Mouse (Mus musculus) MEL (cell line): ENCODE results near the gene Prr3. TPM values are rescaled to one million over a fixed set of nuclear protein-coding genes. Genes with fewer than 3 reads are reported as not detected.

Experiments used
- DNase-seq: peaks from one replicate; pipeline ENCODE4 v3.0.0; 2011; ENCODE audit warnings: low read depth, low spot score
- H3K27ac ChIP-seq: 2 replicates; pipeline ENCODE4 v1.5.1; 2012; ENCODE audit warnings: low read depth, mild to moderate bottlenecking, control low read depth, low read length, moderate library complexity; ENCODE audit not compliant: control insufficient read depth
- H3K27me3 ChIP-seq, 2 experiments: fragments of 150-350 bp in 1 of 2; sonication (generic) in 1 of 2; 2 replicates each; pipeline ENCODE4 v1.6.1; 2012; ENCODE audit warnings: low read length in 2 of 2, mild to moderate bottlenecking in 2 of 2, improper control_type of control experiment in 1 of 2, moderate library complexity in 1 of 2; ENCODE audit not compliant: insufficient read depth in 2 of 2, control insufficient read depth in 1 of 2
- H3K36me3 ChIP-seq, 2 experiments: 2 replicates each; pipeline ENCODE4 v1.6.1; 2012 to 2014; ENCODE audit warnings: low read length in 2 of 2, improper control_type of control experiment in 1 of 2, inconsistent platforms in 1 of 2, mild to moderate bottlenecking in 1 of 2; ENCODE audit not compliant: insufficient read depth in 2 of 2, control insufficient read depth in 1 of 2
- H3K4me1 ChIP-seq, 2 experiments: fragments of 150-350 bp in 1 of 2; sonication (generic) in 1 of 2; 2 replicates each; pipeline ENCODE4 v1.6.1; 2012; ENCODE audit warnings: low read length in 2 of 2, improper control_type of control experiment in 1 of 2, mild to moderate bottlenecking in 1 of 2; ENCODE audit not compliant: insufficient read depth in 2 of 2, control insufficient read depth in 1 of 2
- H3K4me3 ChIP-seq, 2 experiments: fragments of 150-350 bp in 1 of 2; sonication (generic) in 1 of 2; 2 replicates each; pipeline ENCODE4 v1.5.1; 2012; ENCODE audit warnings: low read depth in 2 of 2, low read length in 2 of 2, mild to moderate bottlenecking in 2 of 2, moderate library complexity in 2 of 2, control low read depth in 1 of 2, improper control_type of control experiment in 1 of 2; ENCODE audit not compliant: control insufficient read depth in 1 of 2, insufficient read depth in 1 of 2
- H3K79me2 ChIP-seq: 2 replicates; pipeline ENCODE4 v1.6.1; 2012; ENCODE audit warnings: mild to moderate bottlenecking, low read length, moderate library complexity; ENCODE audit not compliant: control insufficient read depth, poor library complexity, insufficient read depth
- H3K9ac ChIP-seq: 2 replicates; pipeline ENCODE4 v1.6.1; 2012; ENCODE audit warnings: low read depth, mild to moderate bottlenecking, control low read depth, low read length, moderate library complexity; ENCODE audit not compliant: control insufficient read depth, poor library complexity, severe bottlenecking
- H3K9me3 ChIP-seq: fragments of 150-350 bp; sonication (generic); replicated peaks from 2 replicates; pipeline ENCODE4 v1.6.1; 2012; ENCODE audit warnings: mild to moderate bottlenecking, low read length, improper control_type of control experiment, moderate library complexity; ENCODE audit not compliant: insufficient read depth
- BHLHE40 ChIP-seq: IDR thresholded peaks from 2 replicates; pipeline ENCODE4 v1.6.1; 2012; ENCODE audit warnings: low read depth, mild to moderate bottlenecking, inconsistent platforms, low read length, improper control_type of control experiment, borderline replicate concordance
- CHD1 ChIP-seq: IDR thresholded peaks from 2 replicates; pipeline ENCODE4 v1.6.1; 2012; ENCODE audit warnings: low read depth, mild to moderate bottlenecking, inconsistent platforms, low read length, improper control_type of control experiment
- E2F4 ChIP-seq: IDR thresholded peaks from 2 replicates; pipeline ENCODE4 v1.6.1; 2011; ENCODE audit warnings: low read depth, low read length, improper control_type of control experiment, borderline replicate concordance
- EP300 ChIP-seq, 2 experiments: IDR thresholded peaks; 2 replicates each; pipeline ENCODE4 v1.6.1; 2011; ENCODE audit warnings: improper control_type of control experiment in 2 of 2, low read length in 2 of 2, low read depth in 1 of 2, mild to moderate bottlenecking in 1 of 2
- ETS1 ChIP-seq: IDR thresholded peaks from 2 replicates; pipeline ENCODE4 v1.6.1; 2012; ENCODE audit warnings: low read depth, mild to moderate bottlenecking, inconsistent platforms, low read length, improper control_type of control experiment, moderate library complexity
- GATA1 ChIP-seq: IDR thresholded peaks from 2 replicates; pipeline ENCODE4 v1.6.1; 2011; ENCODE audit warnings: low read depth, low read length, improper control_type of control experiment
- HCFC1 ChIP-seq: IDR thresholded peaks from 2 replicates; pipeline ENCODE4 v1.6.1; 2012; ENCODE audit warnings: low read depth, mild to moderate bottlenecking, inconsistent platforms, low read length, improper control_type of control experiment, moderate library complexity
- JUND ChIP-seq: IDR thresholded peaks from 2 replicates; pipeline ENCODE4 v1.6.1; 2011; ENCODE audit warnings: low read depth, mild to moderate bottlenecking, improper control_type of control experiment, low read length
- KAT2A ChIP-seq: conservative IDR thresholded peaks from 2 replicates; pipeline ENCODE4 v1.6.1; 2012; ENCODE audit warnings: low read depth, low read length, improper control_type of control experiment, inconsistent platforms
- MEF2A ChIP-seq: IDR thresholded peaks from 2 replicates; pipeline ENCODE4 v1.6.1; 2014; ENCODE audit warnings: low read depth, mild to moderate bottlenecking, inconsistent platforms, low read length, improper control_type of control experiment; ENCODE audit not compliant: poor library complexity, insufficient replicate concordance, severe bottlenecking; ENCODE audit errors: extremely low read depth
- MXI1 ChIP-seq: IDR thresholded peaks from 2 replicates; pipeline ENCODE4 v1.6.1; 2011; ENCODE audit warnings: mild to moderate bottlenecking, low read depth, low read length, improper control_type of control experiment
- MYB ChIP-seq: IDR thresholded peaks from 2 replicates; pipeline ENCODE4 v1.6.1; 2011; ENCODE audit warnings: mild to moderate bottlenecking, low read depth, low read length, improper control_type of control experiment
- POLR2A ChIP-seq, 2 experiments: IDR thresholded peaks; 2 replicates each; pipeline ENCODE4 v1.6.1; 2011 to 2012; ENCODE audit warnings: low read length in 2 of 2, mild to moderate bottlenecking in 2 of 2, control low read depth in 1 of 2, improper control_type of control experiment in 1 of 2, low read depth in 1 of 2, moderate library complexity in 1 of 2; ENCODE audit not compliant: control insufficient read depth in 1 of 2, insufficient read depth in 1 of 2, poor library complexity in 1 of 2
- POLR2AphosphoS2 ChIP-seq: IDR thresholded peaks from 2 replicates; pipeline ENCODE4 v1.6.1; 2011; ENCODE audit warnings: low read length, improper control_type of control experiment
- RAD21 ChIP-seq: IDR thresholded peaks from 2 replicates; pipeline ENCODE4 v1.6.1; 2011; ENCODE audit warnings: mild to moderate bottlenecking, low read depth, low read length, improper control_type of control experiment
- RCOR1 ChIP-seq: IDR thresholded peaks from 2 replicates; pipeline ENCODE4 v1.6.1; 2012; ENCODE audit warnings: low read depth, mild to moderate bottlenecking, inconsistent platforms, low read length, improper control_type of control experiment
- SIN3A ChIP-seq: IDR thresholded peaks from 2 replicates; pipeline ENCODE4 v1.6.1; 2012; ENCODE audit warnings: low read length, improper control_type of control experiment, inconsistent platforms
- SMC3 ChIP-seq: IDR thresholded peaks from 2 replicates; pipeline ENCODE4 v1.6.1; 2011; ENCODE audit warnings: low read depth, low read length, improper control_type of control experiment
- TAL1 ChIP-seq: IDR thresholded peaks from 2 replicates; pipeline ENCODE4 v1.6.1; 2012; ENCODE audit warnings: mild to moderate bottlenecking, inconsistent platforms, low read length, moderate library complexity, mixed read lengths
- TBP ChIP-seq: IDR thresholded peaks from 2 replicates; pipeline ENCODE4 v1.8.0; 2011; ENCODE audit warnings: low read depth, low read length, improper control_type of control experiment
- TCF12 ChIP-seq: IDR thresholded peaks from 2 replicates; pipeline ENCODE4 v1.6.1; 2014; ENCODE audit warnings: low read depth, mild to moderate bottlenecking, inconsistent platforms, low read length, improper control_type of control experiment, moderate library complexity
- UBTF ChIP-seq: IDR thresholded peaks from 2 replicates; pipeline ENCODE4 v1.6.1; 2012; ENCODE audit warnings: low read depth, mild to moderate bottlenecking, inconsistent platforms, low read length, improper control_type of control experiment, moderate library complexity, borderline replicate concordance; ENCODE audit not compliant: insufficient read depth
- USF2 ChIP-seq, 2 experiments: IDR thresholded peaks; 2 replicates each; pipeline ENCODE4 v1.6.1; 2011 to 2012; ENCODE audit warnings: improper control_type of control experiment in 2 of 2, low read length in 2 of 2, borderline replicate concordance in 1 of 2, inconsistent platforms in 1 of 2, low read depth in 1 of 2, mild to moderate bottlenecking in 1 of 2; ENCODE audit not compliant: insufficient read depth in 1 of 2
- ZKSCAN1 ChIP-seq: IDR thresholded peaks from 2 replicates; pipeline ENCODE4 v1.6.1; 2012; ENCODE audit warnings: low read depth, mild to moderate bottlenecking, inconsistent platforms, low read length, improper control_type of control experiment, moderate library complexity
- ZMIZ1 ChIP-seq: IDR thresholded peaks from 2 replicates; pipeline ENCODE4 v1.6.1; 2012; ENCODE audit warnings: low read depth, mild to moderate bottlenecking, inconsistent platforms, low read length, improper control_type of control experiment, moderate library complexity
- polyA plus RNA-seq, 2 experiments: library from polyadenylated mRNA; stranded (reverse) in 1 of 2; unstranded in 1 of 2; fragments of >175 nt in 1 of 2; fragments of >200 nt in 1 of 2; gene quantifications; 2 replicates each; pipeline versions ENCODE4 v1.2.1 to v1.2.4; 2012; ENCODE audit warnings: low replicate concordance in 2 of 2, low read depth in 1 of 2; ENCODE audit not compliant: insufficient read length in 2 of 2, insufficient read depth in 1 of 2, missing spikeins in 1 of 2
- total RNA-seq: library from RNA; depleted of rRNA; stranded (reverse); fragments of 300-350 nt; gene quantifications from 2 replicates; pipeline ENCODE4 v1.2.3, GENCODE M21; 2012

The Prr3 gene
- total and polyA plus RNA-seq, 3 experiments = 13.8 to 48.1 TPM; not detected in 1

GRCm38 (mm10) chr17:35981776-35982175 is 1.7 kb upstream of the Prr3 start:
- Histone ChIP-seq H3K27ac (no peak overlapping the region), H3K4me1 (peaks cover 2 to 5% of the 10 kb centered on the region in 2 experiments; a peak in 3 of 4 replicates), H3K79me2 (peaks cover 30% of the 10 kb centered on the region), H3K36me3 (peaks cover 1 to 8% of the 10 kb centered on the region in 2 experiments), H3K27me3 (no peaks in the 10 kb centered on the region), H3K9ac (no peak overlapping the region), H3K4me3 (no peak overlapping the region), H3K9me3 (no peaks in the 10 kb centered on the region)
- DNase-seq = no peak
- TF ChIP-seq E2F4 (no peak), KAT2A (no peak), MEF2A (no peak)

- Histone ChIP-seq H3K4me3 (peak overlapping the region; percentile 92 to 96), H3K79me2 (peaks cover 32% of the 10 kb centered on the region), H3K9ac (peak overlapping the region; percentile 94), H3K9me3 (no peaks in the 10 kb centered on the region), H3K27ac (peak overlapping the region; percentile 59), H3K27me3 (no peaks in the 10 kb centered on the region), H3K36me3 (peaks cover 1 to 8% of the 10 kb centered on the region in 2 experiments), H3K4me1 (peaks cover 2 to 5% of the 10 kb centered on the region in 2 experiments; a peak in 3 of 4 replicates)
- TF ChIP-seq TAL1 (no peak), TBP (no peak), HCFC1 (no peak), POLR2AphosphoS2 (no peak), UBTF (no peak), EP300 (IDR thresholded peaks at IDR 0.05; ENCODE audit: low read depth in 1 of 2, low read length in 2 of 2) (no peak), MYB (no peak), ZMIZ1 (no peak), ZKSCAN1 (no peak), USF2 (IDR thresholded peaks at IDR 0.05; ENCODE audit: borderline replicate concordance in 1 of 2, insufficient read depth in 1 of 2, low read depth in 1 of 2, low read length in 2 of 2) (no peak)
- DNase-seq = no peak
Observed at GRCm38 (mm10) chr17:35980363-35980754, 323 bp upstream of the Prr3 start.

DNA sequence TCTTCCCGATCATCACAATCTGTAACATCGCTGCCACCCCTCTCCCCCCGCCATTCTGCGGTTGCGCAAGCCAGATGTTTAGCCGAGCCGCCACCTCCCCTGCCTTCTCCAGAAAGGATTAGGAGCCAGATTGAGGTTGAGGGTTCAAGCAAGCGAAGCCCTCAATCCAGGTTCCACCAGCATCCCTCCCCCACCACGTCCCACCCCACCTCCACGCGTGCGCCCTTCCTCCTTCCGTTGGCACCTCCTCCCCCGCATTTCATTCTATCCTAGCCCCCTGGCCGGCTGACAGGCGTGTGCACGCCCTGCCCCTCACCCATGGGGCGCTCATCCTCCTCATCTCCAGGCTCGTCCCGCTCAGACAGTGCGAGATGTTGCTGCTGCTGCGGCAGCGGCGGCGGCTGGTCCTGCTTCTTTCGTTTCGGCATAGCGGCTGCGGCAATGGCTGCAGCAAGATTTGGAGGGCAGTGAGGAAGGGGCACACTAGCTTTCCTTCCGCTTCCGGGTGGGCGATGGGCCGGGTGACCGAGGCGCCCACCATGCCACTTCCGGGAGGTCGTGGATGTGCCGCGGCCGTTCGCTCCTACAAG is 1.1 kb downstream of the Prr3 start:
- no peaks in the 10 kb centered on the region for H3K27me3 ChIP-seq
- no peak for DNase-seq
- peak overlapping the region; percentile 94 for H3K9ac ChIP-seq
- H3K27ac ChIP-seq = peak overlapping the region; percentile 92
- H3K4me1 ChIP-seq = peaks cover 2 to 5% of the 10 kb centered on the region in 2 experiments; a peak in 3 of 4 replicates
- H3K36me3 ChIP-seq = peaks cover 4 to 8% of the 10 kb centered on the region in 2 experiments
- H3K4me3 ChIP-seq = peak overlapping the region; percentile 95 to 96
- H3K9me3 ChIP-seq = no peaks in the 10 kb centered on the region
- H3K79me2 ChIP-seq = peaks cover 32% of the 10 kb centered on the region
- TF ChIP-seq ZMIZ1 (0 out of 2 replicates have a peak, but pooled peaks have one; percentile 44), SIN3A (no peak), TAL1 (no peak), RCOR1 (no peak), TCF12 (no peak), ZKSCAN1 (no peak), ETS1 (no peak), RAD21 (no peak), POLR2A (IDR thresholded peaks at IDR 0.05; ENCODE audit: control insufficient read depth in 1 of 2, insufficient read depth in 1 of 2, low read depth in 1 of 2, low read length in 2 of 2, poor library complexity in 1 of 2) (peak in 1 of 2 experiments; percentile 35; a peak in 1 of 4 replicates), MXI1 (no peak), USF2 (IDR thresholded peaks at IDR 0.05; ENCODE audit: borderline replicate concordance in 1 of 2, insufficient read depth in 1 of 2, low read depth in 1 of 2, low read length in 2 of 2) (no peak), GATA1 (no peak), EP300 (IDR thresholded peaks at IDR 0.05; ENCODE audit: low read depth in 1 of 2, low read length in 2 of 2) (peak in 1 of 2 experiments; percentile 25; a peak in 1 of 4 replicates), JUND (no peak), BHLHE40 (0 out of 2 replicates have a peak, but pooled peaks have one; percentile 45), POLR2AphosphoS2 (peak; percentile 37; the same call in 1 of the 2 replicates), SMC3 (no peak), CHD1 (no peak)
